In the genomic region with DNA sequence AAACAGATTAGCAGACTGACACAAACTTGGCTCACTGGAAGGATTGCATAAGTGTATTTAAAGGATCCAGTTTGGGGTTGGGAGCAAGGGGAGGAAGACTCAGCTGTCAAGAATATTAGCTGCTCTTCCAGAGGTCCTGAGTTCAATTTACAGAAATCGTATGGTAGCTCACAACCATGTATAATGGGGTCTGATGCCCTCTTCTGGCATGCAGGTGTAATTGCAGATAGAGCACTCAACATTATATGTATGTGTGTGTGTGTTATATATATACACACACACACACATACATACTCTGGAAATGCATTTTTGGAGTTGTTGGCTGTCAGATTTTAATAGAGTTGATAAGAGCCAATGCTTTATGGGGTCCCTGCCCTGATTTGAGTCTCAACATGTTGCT, we compare ENCODE assay signal across 11 mouse cellular contexts.
DNase-seq lines count a peak whose midpoint lies in the region; ATAC-seq and TF ChIP-seq lines count a peak whose summit lies in the region.
"Had no signal": no experiment of that assay in that cellular context is flagged by ENCODE, and none has a peak within 500 bp of the region (broad histone marks: within the 10 kb centered on the region; RNA-seq: fewer than 3 reads in every experiment).

No protein-coding gene starts in this region.

- no peak overlapping the region for H3K9ac ChIP-seq in heart, embryonic 11.5 days (ENCODE audit: low read depth, low read length)
- no peak overlapping the region for H3K9ac ChIP-seq in lung, embryonic 14.5 days
- H3K9ac ChIP-seq: embryonic facial prominence, embryonic 12.5 days had no signal

- no peaks in the 10 kb centered on the region for H3K9me3 ChIP-seq in heart, embryonic 11.5 days (replicated peaks; ENCODE audit: control insufficient read depth, low read length)
- H3K9me3 ChIP-seq in lung, embryonic 14.5 days (ENCODE audit: low read depth, low read length): no peaks in the 10 kb centered on the region
- H3K9me3 ChIP-seq: embryonic facial prominence, embryonic 12.5 days had no signal

- no peaks in the 10 kb centered on the region for H3K27me3 ChIP-seq in heart, embryonic 11.5 days (ENCODE audit: control insufficient read depth, insufficient read depth, low read length)
- H3K27me3 ChIP-seq in lung, embryonic 14.5 days (ENCODE audit: insufficient read depth, low read length): no peaks in the 10 kb centered on the region
- H3K27me3 ChIP-seq: embryonic facial prominence, embryonic 12.5 days had no signal

- H3K36me3 ChIP-seq in heart, embryonic 11.5 days (ENCODE audit: control insufficient read depth, insufficient read depth, low read length): no peaks in the 10 kb centered on the region
- no peaks in the 10 kb centered on the region for H3K36me3 ChIP-seq in lung, embryonic 14.5 days (ENCODE audit: insufficient read depth)
- H3K36me3 ChIP-seq: embryonic facial prominence, embryonic 12.5 days had no signal

- H3K4me1 ChIP-seq in heart, embryonic 11.5 days (ENCODE audit: control insufficient read depth, insufficient read depth, low read length): no peaks in the 10 kb centered on the region
- H3K4me1 ChIP-seq in lung, embryonic 14.5 days (ENCODE audit: insufficient read depth): no peaks in the 10 kb centered on the region
- H3K4me1 ChIP-seq: embryonic facial prominence, embryonic 12.5 days had no signal

- DNase-seq in heart, adult 11 months: peak; percentile 7
- peak; percentile 17 for DNase-seq in lung, embryonic 14.5 days
- no peak for DNase-seq in lung, postnatal 4 days
- DNase-seq in brain, adult 2 months (ENCODE audit: low read depth, low spot score): peak; percentile 20
- DNase-seq in retina, embryonic 14.5 days (ENCODE audit: low spot score): peak; percentile 33
- DNase-seq in layer of hippocampus, adult 11-12 months (ENCODE audit: low spot score): no peak
- DNase-seq: kidney, adult 8-10 months; left cerebral cortex, postnatal 4 days had no signal

- TF ChIP-seq CTCF in lung, embryonic 14.5 days (IDR thresholded peaks at IDR 0.05; ENCODE audit: low read depth): peak; percentile 57

- no peak overlapping the region for H3K27ac ChIP-seq in heart, embryonic 11.5 days (ENCODE audit: low read depth, low read length)
- no peak overlapping the region for H3K27ac ChIP-seq in lung, embryonic 14.5 days (ENCODE audit: low read depth)
- H3K27ac ChIP-seq: embryonic facial prominence, embryonic 12.5 days had no signal

- H3K4me3 ChIP-seq in heart, embryonic 11.5 days (ENCODE audit: low read depth, low read length): no peak overlapping the region
- H3K4me3 ChIP-seq in lung, embryonic 14.5 days (ENCODE audit: low read depth, low read length): no peak overlapping the region
- H3K4me3 ChIP-seq: embryonic facial prominence, embryonic 12.5 days had no signal

- no peak overlapping the region for H3K4me2 ChIP-seq in heart, embryonic 11.5 days
- H3K4me2 ChIP-seq in lung, embryonic 14.5 days: no peak overlapping the region
- H3K4me2 ChIP-seq: embryonic facial prominence, embryonic 12.5 days had no signal

- 50% methylated on average over 1 of the region's 1 CpGs for WGBS in heart, embryonic 11.5 days (ENCODE audit: insufficient replicate concordance)
- WGBS in lung, embryonic 14.5 days: 33% methylated on average over 1 of the region's 1 CpGs

- ATAC-seq in heart, embryonic 11.5 days (replicated peaks; ENCODE audit: insufficient number of reproducible peaks, low FRiP score, low TSS enrichment): no peak
- no peak for ATAC-seq in lung, embryonic 14.5 days (ENCODE audit: insufficient read depth)
- ATAC-seq in monocyte, adult 5-6 weeks (replicated peaks; ENCODE audit: insufficient number of reproducible peaks, low FRiP score, low TSS enrichment, poor library complexity, severe bottlenecking): no peak

Comparison
In these comparisons a context has a peak if more than half of its experiments do, and no peak if none do; other contexts are left out.
1. DNase-seq: peak in heart, adult 11 months (single experiment), lung, embryonic 14.5 days (single experiment), brain, adult 2 months (single experiment) and retina, embryonic 14.5 days (single experiment); none in lung, postnatal 4 days (0 of 2) and layer of hippocampus, adult 11-12 months (single experiment).